Mouse (Mus musculus): ENCODE data around the gene Prss27. TPM values are rescaled to one million over a fixed set of nuclear protein-coding genes. Genes with fewer than 3 reads are reported as not detected.

The Prss27 gene
- polyA plus RNA-seq, 1 experiment from 2014 or later = 0.19 TPM

GRCm38 (mm10) chr17:24015727-24016126, 22.2 kb upstream of the Prss27 start:
- no peak overlapping the region for H3K27ac ChIP-seq (ENCODE audit: low read depth, low read length)
- DNase-seq (ENCODE audit: low spot score) (peak; percentile 39), ATAC-seq (ENCODE audit: low FRiP score) (no peak)
- no peaks in the 10 kb centered on the region for H3K4me1 ChIP-seq (replicated peaks; ENCODE audit: control insufficient read depth, insufficient read depth, low read length)
- no peaks in the 10 kb centered on the region for H3K9me3 ChIP-seq (ENCODE audit: control insufficient read depth, low read length)
- H3K4me3 ChIP-seq (ENCODE audit: low read depth, low read length) = no peak overlapping the region
- H3K27me3 ChIP-seq (ENCODE audit: control insufficient read depth, insufficient read depth, low read length) = no peaks in the 10 kb centered on the region
- H3K4me2 ChIP-seq (replicated peaks; ENCODE audit: low read depth, low read length) = no peak overlapping the region
- no peaks in the 10 kb centered on the region for H3K36me3 ChIP-seq (ENCODE audit: control insufficient read depth, insufficient read depth, low read length)
- WGBS = 25% methylated on average over 14 of the region's 14 CpGs
- H3K9ac ChIP-seq (ENCODE audit: low read depth, low read length) = no peak overlapping the region

- Histone ChIP-seq H3K9me3 (ENCODE audit: control insufficient read depth, low read length) (no peaks in the 10 kb centered on the region), H3K9ac (ENCODE audit: low read depth, low read length) (no peak overlapping the region), H3K4me2 (replicated peaks; ENCODE audit: low read depth, low read length) (no peak overlapping the region), H3K4me3 (ENCODE audit: low read depth, low read length) (no peak overlapping the region), H3K4me1 (replicated peaks; ENCODE audit: control insufficient read depth, insufficient read depth, low read length) (no peaks in the 10 kb centered on the region), H3K27ac (ENCODE audit: low read depth, low read length) (no peak overlapping the region), H3K36me3 (ENCODE audit: control insufficient read depth, insufficient read depth, low read length) (no peaks in the 10 kb centered on the region), H3K27me3 (ENCODE audit: control insufficient read depth, insufficient read depth, low read length) (no peaks in the 10 kb centered on the region)
- ATAC-seq (ENCODE audit: low FRiP score) = no peak
- 88% methylated on average over 6 of the region's 6 CpGs for WGBS
- DNase-seq (ENCODE audit: low spot score) = no peak
Measured at GRCm38 (mm10) chr17:24020696-24021095, 17.2 kb upstream of the Prss27 start.

- WGBS = 73% methylated on average over 5 of the region's 5 CpGs
- no peak for ATAC-seq (ENCODE audit: low FRiP score)
Measured at GRCm38 (mm10) chr17:24021375-24022199, 16.4 kb upstream of the Prss27 start.

GRCm38 (mm10) chr17:24029477-24029876, 8.5 kb upstream of the Prss27 start:
- no peak overlapping the region for H3K4me3 ChIP-seq (ENCODE audit: low read depth, low read length)
- WGBS = 86% methylated on average over 7 of the region's 7 CpGs
- H3K27ac ChIP-seq (ENCODE audit: low read depth, low read length) = no peak overlapping the region
- DNase-seq (ENCODE audit: low spot score) = no peak
- no peaks in the 10 kb centered on the region for H3K36me3 ChIP-seq (ENCODE audit: control insufficient read depth, insufficient read depth, low read length)
- no peaks in the 10 kb centered on the region for H3K27me3 ChIP-seq (ENCODE audit: control insufficient read depth, insufficient read depth, low read length)
- no peaks in the 10 kb centered on the region for H3K9me3 ChIP-seq (ENCODE audit: control insufficient read depth, low read length)
- ATAC-seq (ENCODE audit: low FRiP score) = no peak
- H3K9ac ChIP-seq (ENCODE audit: low read depth, low read length) = no peak overlapping the region
- no peak overlapping the region for H3K4me2 ChIP-seq (replicated peaks; ENCODE audit: low read depth, low read length)
- no peaks in the 10 kb centered on the region for H3K4me1 ChIP-seq (replicated peaks; ENCODE audit: control insufficient read depth, insufficient read depth, low read length)

More at GRCm38 (mm10) chr17:24021375-24022199, 16.4 kb upstream of the Prss27 start:
- no peak overlapping the region for H3K4me2 ChIP-seq (replicated peaks; ENCODE audit: low read depth, low read length)
- no peak overlapping the region for H3K9ac ChIP-seq (ENCODE audit: low read depth, low read length)
- no peaks in the 10 kb centered on the region for H3K27me3 ChIP-seq (ENCODE audit: control insufficient read depth, insufficient read depth, low read length)
- no peak for DNase-seq (ENCODE audit: low spot score)
- H3K36me3 ChIP-seq (ENCODE audit: control insufficient read depth, insufficient read depth, low read length) = no peaks in the 10 kb centered on the region
- H3K4me3 ChIP-seq (ENCODE audit: low read depth, low read length) = no peak overlapping the region
- no peak overlapping the region for H3K27ac ChIP-seq (ENCODE audit: low read depth, low read length)
- H3K9me3 ChIP-seq (ENCODE audit: control insufficient read depth, low read length) = no peaks in the 10 kb centered on the region
- no peaks in the 10 kb centered on the region for H3K4me1 ChIP-seq (replicated peaks; ENCODE audit: control insufficient read depth, insufficient read depth, low read length)

GRCm38 (mm10) chr17:24030551-24030950, 7.4 kb upstream of the Prss27 start:
- H3K4me1 ChIP-seq (replicated peaks; ENCODE audit: control insufficient read depth, insufficient read depth, low read length) = no peaks in the 10 kb centered on the region
- H3K36me3 ChIP-seq (ENCODE audit: control insufficient read depth, insufficient read depth, low read length) = no peaks in the 10 kb centered on the region
- no peak overlapping the region for H3K9ac ChIP-seq (ENCODE audit: low read depth, low read length)
- H3K9me3 ChIP-seq (ENCODE audit: control insufficient read depth, low read length) = no peaks in the 10 kb centered on the region
- H3K4me3 ChIP-seq (ENCODE audit: low read depth, low read length) = no peak overlapping the region
- ATAC-seq (ENCODE audit: low FRiP score) = no peak
- H3K27ac ChIP-seq (ENCODE audit: low read depth, low read length) = no peak overlapping the region
- DNase-seq (ENCODE audit: low spot score) = no peak
- H3K4me2 ChIP-seq (replicated peaks; ENCODE audit: low read depth, low read length) = no peak overlapping the region
- no peaks in the 10 kb centered on the region for H3K27me3 ChIP-seq (ENCODE audit: control insufficient read depth, insufficient read depth, low read length)
- 85% methylated on average over 12 of the region's 22 CpGs for WGBS

- ATAC-seq (ENCODE audit: low FRiP score) (no peak), DNase-seq (ENCODE audit: low spot score) (no peak)
- Histone ChIP-seq H3K4me1 (replicated peaks; ENCODE audit: control insufficient read depth, insufficient read depth, low read length) (no peaks in the 10 kb centered on the region), H3K4me2 (replicated peaks; ENCODE audit: low read depth, low read length) (no peak overlapping the region), H3K4me3 (ENCODE audit: low read depth, low read length) (no peak overlapping the region), H3K36me3 (ENCODE audit: control insufficient read depth, insufficient read depth, low read length) (no peaks in the 10 kb centered on the region), H3K9me3 (ENCODE audit: control insufficient read depth, low read length) (no peaks in the 10 kb centered on the region), H3K27ac (ENCODE audit: low read depth, low read length) (no peak overlapping the region), H3K9ac (ENCODE audit: low read depth, low read length) (no peak overlapping the region), H3K27me3 (ENCODE audit: control insufficient read depth, insufficient read depth, low read length) (no peaks in the 10 kb centered on the region)
- WGBS = 85% methylated on average over 7 of the region's 7 CpGs
Measured at GRCm38 (mm10) chr17:24035087-24035486, 2.9 kb upstream of the Prss27 start.

GRCm38 (mm10) chr17:24036954-24037353, 990 bp upstream of the Prss27 start:
- Histone ChIP-seq H3K27ac (ENCODE audit: low read depth, low read length) (no peak overlapping the region), H3K9me3 (ENCODE audit: control insufficient read depth, low read length) (no peaks in the 10 kb centered on the region), H3K9ac (ENCODE audit: low read depth, low read length) (no peak overlapping the region), H3K27me3 (ENCODE audit: control insufficient read depth, insufficient read depth, low read length) (no peaks in the 10 kb centered on the region), H3K36me3 (ENCODE audit: control insufficient read depth, insufficient read depth, low read length) (no peaks in the 10 kb centered on the region), H3K4me3 (ENCODE audit: low read depth, low read length) (no peak overlapping the region), H3K4me2 (replicated peaks; ENCODE audit: low read depth, low read length) (no peak overlapping the region), H3K4me1 (replicated peaks; ENCODE audit: control insufficient read depth, insufficient read depth, low read length) (no peaks in the 10 kb centered on the region)
- ATAC-seq (ENCODE audit: low FRiP score) (no peak), DNase-seq (ENCODE audit: low spot score) (no peak)
- WGBS = 78% methylated on average over 6 of the region's 6 CpGs

- H3K9ac ChIP-seq (ENCODE audit: low read depth, low read length) = no peak overlapping the region
- ATAC-seq (ENCODE audit: low FRiP score) (no peak), DNase-seq (ENCODE audit: low spot score) (no peak)
- no peak overlapping the region for H3K27ac ChIP-seq (ENCODE audit: low read depth, low read length)
- H3K4me3 ChIP-seq (ENCODE audit: low read depth, low read length) = no peak overlapping the region
- H3K9me3 ChIP-seq (ENCODE audit: control insufficient read depth, low read length) = no peaks in the 10 kb centered on the region
- no peaks in the 10 kb centered on the region for H3K36me3 ChIP-seq (ENCODE audit: control insufficient read depth, insufficient read depth, low read length)
- no peak overlapping the region for H3K4me2 ChIP-seq (replicated peaks; ENCODE audit: low read depth, low read length)
- no peaks in the 10 kb centered on the region for H3K4me1 ChIP-seq (replicated peaks; ENCODE audit: control insufficient read depth, insufficient read depth, low read length)
- H3K27me3 ChIP-seq (ENCODE audit: control insufficient read depth, insufficient read depth, low read length) = no peaks in the 10 kb centered on the region
- 85% methylated on average over 13 of the region's 13 CpGs for WGBS
Measured at GRCm38 (mm10) chr17:24037360-24037759, 584 bp upstream of the Prss27 start.

- H3K36me3 ChIP-seq (ENCODE audit: control insufficient read depth, insufficient read depth, low read length) = peaks cover 3% of the 10 kb centered on the region; the same call in 1 of the 2 replicates
- DNase-seq (ENCODE audit: low spot score) = no peak
- no peak for ATAC-seq (ENCODE audit: low FRiP score)
- no peaks in the 10 kb centered on the region for H3K9me3 ChIP-seq (ENCODE audit: control insufficient read depth, low read length)
- H3K9ac ChIP-seq (ENCODE audit: low read depth, low read length) = no peak overlapping the region
- H3K27me3 ChIP-seq (ENCODE audit: control insufficient read depth, insufficient read depth, low read length) = no peaks in the 10 kb centered on the region
- H3K4me3 ChIP-seq (ENCODE audit: low read depth, low read length) = no peak overlapping the region
- no peak overlapping the region for H3K4me2 ChIP-seq (replicated peaks; ENCODE audit: low read depth, low read length)
- H3K27ac ChIP-seq (ENCODE audit: low read depth, low read length) = no peak overlapping the region
- H3K4me1 ChIP-seq (replicated peaks; ENCODE audit: control insufficient read depth, insufficient read depth, low read length) = no peaks in the 10 kb centered on the region
- 74% methylated on average over 5 of the region's 5 CpGs for WGBS
Measured at GRCm38 (mm10) chr17:24044482-24044881, 6.5 kb downstream of the Prss27 start.
